Mouse (Mus musculus) ES-E14 (cell line): ENCODE measurements at regions not wholly inside any gene's neighbourhood (a gene's known extent, or its start where the extent isn't known, plus 50 kb on each side); places are given as distances from the start of the nearest gene placed in this dataset.
A peak's percentile ranks its signal among the peaks of the same experiment; 100 is the strongest.

ENCODE experiments used
- DNase-seq: peaks from one replicate; pipeline ENCODE4 v3.0.0-alpha.2; 2013; ENCODE audit warnings: low read depth, low spot score
- H3K27ac ChIP-seq: 2 replicates; pipeline ENCODE4 v1.5.1; 2012; ENCODE audit warnings: low read depth, mild to moderate bottlenecking, low read length, moderate library complexity, mixed read lengths; ENCODE audit not compliant: poor library complexity, insufficient read depth, severe bottlenecking
- H3K36me3 ChIP-seq: 2 replicates; pipeline ENCODE4 v1.6.1; 2012; ENCODE audit warnings: mild to moderate bottlenecking, low read length, moderate library complexity, mixed read lengths; ENCODE audit not compliant: control insufficient read depth, poor library complexity, insufficient read depth, severe bottlenecking
- H3K4me1 ChIP-seq, 2 experiments: fragments of 150-350 bp in 1 of 2; sonication (generic) in 1 of 2; 2 replicates each; pipeline ENCODE4 v1.6.1; 2012; ENCODE audit warnings: low read length in 2 of 2, mild to moderate bottlenecking in 1 of 2, mixed read lengths in 1 of 2; ENCODE audit not compliant: control insufficient read depth in 2 of 2, insufficient read depth in 2 of 2, poor library complexity in 1 of 2
- H3K4me3 ChIP-seq, 2 experiments: fragments of 150-350 bp in 1 of 2; sonication (generic) in 1 of 2; 2 replicates each; pipeline ENCODE4 v1.5.1; 2012; ENCODE audit warnings: low read length in 2 of 2, low read depth in 1 of 2, mild to moderate bottlenecking in 1 of 2, mixed read lengths in 1 of 2; ENCODE audit not compliant: insufficient read depth in 1 of 2, poor library complexity in 1 of 2, severe bottlenecking in 1 of 2
- H3K9ac ChIP-seq: 2 replicates; pipeline ENCODE4 v1.6.1; 2012; ENCODE audit warnings: low read depth, mild to moderate bottlenecking, low read length, mixed read lengths; ENCODE audit not compliant: poor library complexity, insufficient read depth, severe bottlenecking
- H3K9me3 ChIP-seq: fragments of 150-350 bp; sonication (generic); 2 replicates; pipeline ENCODE4 v1.6.1; 2012; ENCODE audit warnings: low read depth, mild to moderate bottlenecking, low read length; ENCODE audit not compliant: control insufficient read depth, insufficient read depth
- CHD2 ChIP-seq: IDR thresholded peaks from 2 replicates; pipeline ENCODE4 v1.6.1; 2014; ENCODE audit warnings: mild to moderate bottlenecking, low read depth, low read length, inconsistent platforms
- HCFC1 ChIP-seq: IDR thresholded peaks from 2 replicates; pipeline ENCODE4 v1.6.1; 2012; ENCODE audit warnings: low read length, inconsistent platforms, borderline replicate concordance; ENCODE audit not compliant: insufficient read depth
- MAFK ChIP-seq: IDR thresholded peaks from 2 replicates; pipeline ENCODE4 v1.6.1; 2014; ENCODE audit warnings: mild to moderate bottlenecking, low read depth, low read length, inconsistent platforms; ENCODE audit not compliant: insufficient read depth
- ZC3H11A ChIP-seq: IDR thresholded peaks from 2 replicates; pipeline ENCODE4 v1.6.1; 2012; ENCODE audit warnings: low read depth, mild to moderate bottlenecking, inconsistent platforms, low read length, borderline replicate concordance
- ZNF384 ChIP-seq: IDR thresholded peaks from 2 replicates; pipeline ENCODE4 v1.6.1; 2012; ENCODE audit warnings: low read depth, low read length, inconsistent platforms
- in situ Hi-C, 2 experiments: fragments of 600-800 bp; cut with MboI; formaldehyde crosslinking; loops; one replicate each; pipeline ENCODE4 v1.15.1; 2025; ENCODE audit warnings: low sequenced_read_pairs in 2 of 2, inconsistent platforms in 1 of 2; ENCODE audit not compliant: unreplicated experiment in 2 of 2

- no peaks in the 10 kb centered on the region for H3K9me3 ChIP-seq
- H3K4me1 ChIP-seq: no peaks in the 10 kb centered on the region
- no peak for DNase-seq
- in situ Hi-C loops: no loop called here
- H3K36me3 ChIP-seq: no peaks in the 10 kb centered on the region
- H3K9ac ChIP-seq: no peak overlapping the region
- H3K27ac ChIP-seq: no peak overlapping the region
- H3K4me3 ChIP-seq: no peak overlapping the region
- TF ChIP-seq CHD2: no peak
- no peak for TF ChIP-seq MAFK
- no peak for TF ChIP-seq ZC3H11A
- TF ChIP-seq ZNF384: no peak
- no peak for TF ChIP-seq HCFC1
These were observed 1560.1 kb upstream of the Gulo start for GRCm38 (mm10) chr14:67568896-67569743.

GRCm38 (mm10) chr14:67554897-67555296 is 1545.9 kb upstream of the Gulo start:
- Histone ChIP-seq H3K4me1 (no peaks in the 10 kb centered on the region), H3K9me3 (no peaks in the 10 kb centered on the region), H3K9ac (no peak overlapping the region), H3K27ac (no peak overlapping the region), H3K36me3 (no peaks in the 10 kb centered on the region), H3K4me3 (no peak overlapping the region)
- no peak for TF ChIP-seq MAFK
- TF ChIP-seq HCFC1: no peak
- no peak for TF ChIP-seq CHD2
- no peak for TF ChIP-seq ZC3H11A
- no peak for TF ChIP-seq ZNF384
- in situ Hi-C loops: no loop called here
- DNase-seq: no peak

GRCm38 (mm10) chr14:67550462-67551185 is 1541.6 kb upstream of the Gulo start:
- Histone ChIP-seq H3K9ac (no peak overlapping the region), H3K36me3 (no peaks in the 10 kb centered on the region), H3K4me1 (no peaks in the 10 kb centered on the region), H3K27ac (no peak overlapping the region), H3K4me3 (no peak overlapping the region), H3K9me3 (no peaks in the 10 kb centered on the region)
- in situ Hi-C loops: no loop called here
- no peak for TF ChIP-seq MAFK
- TF ChIP-seq ZNF384: no peak
- no peak for TF ChIP-seq CHD2
- no peak for DNase-seq

GRCm38 (mm10) chr14:67548750-67549149 is 1539.7 kb upstream of the Gulo start:
- DNase-seq: peak; percentile 11
- Histone ChIP-seq H3K27ac (no peak overlapping the region), H3K36me3 (no peaks in the 10 kb centered on the region), H3K4me1 (no peaks in the 10 kb centered on the region), H3K4me3 (no peak overlapping the region), H3K9me3 (no peaks in the 10 kb centered on the region), H3K9ac (no peak overlapping the region)
- in situ Hi-C loops: no loop called here
- no peak for TF ChIP-seq HCFC1
- no peak for TF ChIP-seq CHD2
- no peak for TF ChIP-seq ZNF384
- TF ChIP-seq MAFK: no peak
- TF ChIP-seq ZC3H11A: peak; percentile 68; the same call in 1 of the 2 replicates
